Mouse (Mus musculus) regulatory T cell (primary cell): ENCODE data around the gene Fam83d.

Experiments used
- in situ Hi-C: fragments of 300-600 bp; cut with MboI, MseI; formaldehyde crosslinking; loops from one replicate; pipeline ENCODE4 v1.15.1; 2025; ENCODE audit warnings: high pct_unique_total_duplicates

Gene Fam83d

GRCm38 (mm10) chr2:158743518-158744141 lies 24.3 kb upstream of the Fam83d start:
- in situ Hi-C loops = loop anchor here (10.0 kb wide), 1 partner anchor 1609 kb away; the partner anchor contains the start of gene Samhd1

GRCm38 (mm10) chr2:158745049-158745482 lies 22.8 kb upstream of the Fam83d start:
- in situ Hi-C loops = loop anchor here (5.0 to 10.0 kb wide), 2 partner anchors 33 to 1610 kb away; partner anchors contain the start of gene Samhd1

DNA sequence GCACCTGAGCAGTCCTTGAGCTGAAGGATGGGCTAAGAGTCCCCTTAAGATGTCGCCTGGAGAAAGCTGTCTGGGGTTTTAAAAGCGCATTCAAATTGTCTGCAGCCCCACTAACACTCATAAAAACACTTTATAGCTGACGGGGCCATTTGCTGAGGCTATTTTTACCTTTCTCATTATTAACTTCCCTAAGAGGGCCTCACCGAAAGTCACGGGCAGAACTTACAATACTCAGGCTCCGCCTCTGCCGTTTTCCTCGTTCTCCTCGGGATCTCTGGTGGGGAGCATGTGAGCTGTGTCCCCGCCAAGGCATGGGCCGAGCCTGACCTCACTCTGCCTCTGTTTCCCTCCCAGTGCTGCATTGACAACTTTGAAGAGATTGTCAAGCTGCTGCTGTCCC lies 21.7 kb upstream of the Fam83d start:
- in situ Hi-C loops = loop anchor here (5.0 to 10.0 kb wide), 2 partner anchors 34 to 1611 kb away; partner anchors contain the start of gene Samhd1

DNA sequence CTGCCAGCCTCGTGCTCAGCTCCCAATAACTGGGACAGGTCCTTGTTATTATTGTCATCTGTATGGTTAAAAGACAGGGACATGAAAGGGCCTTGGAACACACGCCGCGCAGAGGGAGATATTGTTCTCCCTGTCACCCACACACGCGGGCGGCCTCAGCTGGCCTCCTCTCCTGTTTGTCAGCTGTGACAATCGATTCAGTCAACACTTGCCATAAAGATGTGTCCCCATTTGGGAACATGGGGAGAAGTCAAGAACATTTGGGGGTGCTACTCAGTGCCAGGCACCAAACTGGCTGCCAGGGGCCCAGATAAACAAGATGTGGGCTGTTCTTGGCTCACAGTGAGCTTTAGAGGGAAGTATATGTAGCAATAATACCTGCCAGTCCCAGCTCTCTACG lies 18.5 kb upstream of the Fam83d start:
- in situ Hi-C loops = loop anchor here (5.0 to 10.0 kb wide), 2 partner anchors 37 to 1615 kb away; partner anchors contain the start of gene Samhd1

- in situ Hi-C loops = loop anchor here (5.0 kb wide), 1 partner anchor 218 kb away; no protein-coding TSS in a partner anchor
Observed at GRCm38 (mm10) chr2:158760231-158760630, 7.7 kb upstream of the Fam83d start.

- in situ Hi-C loops = loop anchor here (5.0 kb wide), 1 partner anchor 220 kb away; no protein-coding TSS in a partner anchor
Observed at GRCm38 (mm10) chr2:158762339-158762738, 5.6 kb upstream of the Fam83d start.

DNA sequence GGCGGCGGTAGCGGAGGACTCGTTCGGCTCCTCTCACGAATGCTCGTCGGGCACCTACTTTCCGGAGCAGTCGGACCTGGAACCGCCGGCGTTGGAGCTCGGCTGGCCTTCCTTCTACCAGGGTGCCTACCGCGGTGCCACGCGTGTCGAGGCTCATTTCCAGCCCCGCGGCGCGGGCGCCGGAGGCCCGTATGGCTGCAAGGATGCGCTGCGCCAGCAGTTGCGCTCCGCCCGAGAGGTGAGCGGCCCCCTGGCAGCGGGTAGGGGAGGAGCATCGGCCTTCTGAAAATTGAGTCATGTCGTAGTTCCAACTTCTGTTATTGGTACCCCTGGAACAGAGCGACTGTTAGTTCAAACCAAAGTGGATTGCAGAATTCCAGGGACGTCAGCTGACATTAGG lies 457 bp downstream of the Fam83d start:
- in situ Hi-C loops = no loop called here

- in situ Hi-C loops = no loop called here
Observed at GRCm38 (mm10) chr2:158768771-158769170, 878 bp downstream of the Fam83d start.

DNA sequence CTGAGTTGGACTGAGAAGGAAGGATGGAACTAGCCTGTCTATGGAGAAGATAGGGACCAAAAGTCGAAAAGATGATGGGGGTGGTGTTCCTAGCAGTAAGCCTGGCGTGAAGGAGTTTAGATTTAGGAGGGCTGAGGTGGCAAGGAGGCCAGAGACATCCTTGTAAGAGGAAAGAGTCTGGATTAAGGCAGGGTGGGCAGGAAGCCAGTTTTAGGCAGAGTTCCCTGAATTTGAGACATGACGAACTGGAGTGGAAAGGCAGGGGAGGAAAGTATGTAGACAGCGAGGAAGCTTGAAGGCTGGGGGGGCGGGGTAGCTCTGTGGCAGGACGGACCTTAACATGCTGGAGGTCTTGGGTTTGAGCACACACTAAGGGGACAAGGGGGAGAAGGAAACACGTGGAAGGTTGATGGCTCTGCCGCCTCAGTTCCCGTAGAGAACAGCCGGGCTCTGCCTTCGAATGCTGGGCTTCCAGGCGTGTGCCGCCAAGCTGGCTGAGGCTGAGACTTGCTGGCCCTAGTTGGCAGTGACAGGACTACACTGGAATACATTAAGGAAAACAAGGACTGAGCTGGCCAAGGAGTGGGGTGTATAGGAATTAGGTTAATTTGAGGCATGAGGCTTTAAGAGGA lies 2.3 kb downstream of the Fam83d start:
- in situ Hi-C loops = no loop called here

GRCm38 (mm10) chr2:158771066-158771763 lies 3.3 kb downstream of the Fam83d start:
- in situ Hi-C loops = no loop called here

GRCm38 (mm10) chr2:158772808-158773207 lies 4.9 kb downstream of the Fam83d start:
- in situ Hi-C loops = no loop called here

- in situ Hi-C loops = no loop called here
Observed at GRCm38 (mm10) chr2:158774886-158775285, 7.0 kb downstream of the Fam83d start.

- in situ Hi-C loops = no loop called here
Observed at GRCm38 (mm10) chr2:158776716-158777115, 8.8 kb downstream of the Fam83d start.

DNA sequence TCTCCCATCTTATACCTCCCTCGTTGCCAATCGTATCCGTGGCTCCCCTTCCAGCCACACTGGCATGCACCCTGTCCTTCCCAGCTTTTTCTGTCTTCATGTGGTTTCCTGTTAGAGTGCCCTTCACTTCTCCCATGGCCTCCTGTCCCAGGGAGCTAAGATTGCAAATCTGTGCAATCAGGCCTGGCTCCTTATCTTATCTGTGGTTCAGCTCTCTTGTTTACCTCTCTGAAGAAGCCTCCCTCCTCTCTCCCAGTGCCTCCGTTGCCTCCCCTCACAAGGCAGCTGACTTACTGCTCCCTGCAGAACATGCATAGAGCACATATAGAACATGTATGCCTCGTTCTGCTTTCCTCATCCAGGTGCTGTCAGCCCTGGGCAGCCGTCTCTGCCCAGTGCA lies 9.6 kb downstream of the Fam83d start:
- in situ Hi-C loops = no loop called here

GRCm38 (mm10) chr2:158778349-158778748 lies 10.5 kb downstream of the Fam83d start:
- in situ Hi-C loops = no loop called here

DNA sequence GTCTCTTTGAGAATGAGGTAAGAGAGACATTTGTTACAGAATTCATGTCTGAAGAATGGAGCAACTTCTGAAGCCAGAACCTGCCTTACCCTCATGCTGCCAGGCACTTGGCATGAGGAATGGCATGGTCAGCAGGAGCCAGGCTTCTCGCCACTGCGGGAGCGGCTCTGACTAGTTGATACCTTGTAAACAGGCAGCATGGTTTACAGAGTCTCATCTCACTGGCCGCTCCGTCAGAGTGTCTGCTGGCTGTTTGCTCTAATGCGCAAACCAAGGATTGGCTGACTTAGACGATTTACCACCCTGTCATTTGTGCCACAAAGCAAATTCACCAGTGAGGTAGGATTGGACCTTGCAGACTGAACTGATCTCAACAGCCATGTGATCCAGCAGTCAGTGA lies 13.2 kb downstream of the Fam83d start:
- in situ Hi-C loops = no loop called here

DNA sequence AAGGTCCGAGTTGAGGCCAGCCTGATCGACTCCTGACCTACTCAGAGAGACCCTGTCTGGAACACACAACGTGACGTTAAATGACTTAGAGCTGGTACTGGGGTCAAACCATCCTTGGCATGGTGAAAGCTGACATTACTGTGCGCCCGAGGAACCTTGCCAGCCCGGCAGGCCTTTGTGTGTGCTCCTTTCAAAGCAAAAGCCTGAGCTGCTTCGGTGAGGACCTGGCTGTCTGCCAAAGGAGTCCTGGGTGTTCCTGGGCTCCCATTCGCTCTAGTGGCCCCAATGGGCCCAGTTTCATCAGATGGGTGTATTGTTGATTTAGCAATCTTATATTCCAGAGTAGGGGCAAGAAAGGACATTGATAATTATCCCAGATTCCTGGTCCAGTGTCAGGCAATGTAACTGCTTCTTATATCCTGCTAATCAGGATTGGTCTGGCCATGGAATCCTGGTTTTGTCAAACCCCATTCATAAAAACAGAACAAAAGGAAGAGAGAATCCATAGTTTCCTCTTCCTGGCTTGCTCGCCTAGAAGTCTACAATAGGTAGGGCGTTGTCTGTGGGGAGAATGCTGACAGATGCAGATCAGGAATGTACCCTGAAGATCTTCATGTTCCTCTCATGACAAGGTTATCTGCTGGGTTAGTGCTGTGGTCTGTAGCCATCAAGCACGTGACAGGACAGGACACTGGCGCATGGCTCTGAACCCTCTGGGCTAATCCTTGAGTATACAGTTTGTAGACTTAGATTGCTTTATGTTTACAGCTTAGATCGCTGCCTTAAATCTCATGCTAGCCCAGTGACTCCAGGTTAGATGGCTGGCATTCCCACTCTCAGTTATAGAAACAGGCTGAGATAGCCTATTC lies 19.3 kb downstream of the Fam83d start:
- in situ Hi-C loops = no loop called here

- in situ Hi-C loops = no loop called here
Observed at GRCm38 (mm10) chr2:158794494-158795004, 26.7 kb downstream of the Fam83d start, which contains the start of gene Dhx35. Dhx35 (plus strand) TSS chr2:158794807.

DNA sequence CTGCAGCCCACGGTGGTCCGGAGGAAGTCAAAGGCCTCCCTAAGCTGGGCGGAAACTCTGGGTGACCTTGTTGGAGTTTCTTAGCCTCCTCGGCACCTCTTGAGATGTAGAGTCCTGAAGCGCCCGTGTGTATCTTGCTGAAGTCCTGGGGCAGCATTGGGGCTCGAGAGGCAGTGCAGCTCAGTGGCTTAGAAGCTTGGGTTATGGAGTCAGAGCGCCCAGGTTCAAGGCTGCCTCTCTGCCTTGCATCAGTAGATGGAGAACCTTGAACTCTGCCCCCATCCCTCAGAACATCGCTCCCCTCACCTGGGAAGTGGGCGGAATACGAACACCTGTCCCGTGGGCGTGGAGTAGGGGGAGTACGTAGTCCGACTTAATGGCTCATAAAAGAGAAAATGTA lies 27.1 kb downstream of the Fam83d start:
- in situ Hi-C loops = no loop called here

DNA sequence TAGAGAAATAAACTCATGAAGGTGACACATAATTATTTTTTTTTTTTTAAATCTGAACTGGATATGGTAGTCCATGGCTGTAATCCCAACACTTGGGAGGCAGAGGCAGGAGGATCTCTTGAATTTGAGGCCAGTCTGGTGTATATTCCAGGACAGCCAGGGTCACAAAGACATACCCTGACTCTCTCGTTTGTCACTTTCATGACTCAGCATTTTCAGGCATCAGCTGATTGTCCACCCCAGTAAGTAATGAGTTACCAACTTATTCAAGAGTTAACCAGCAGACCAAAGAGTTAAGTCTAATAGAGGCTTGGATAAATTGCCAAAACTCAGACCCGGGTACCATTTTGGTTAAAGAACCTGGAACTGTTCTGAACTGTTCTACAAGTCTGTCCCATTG lies 28.0 kb downstream of the Fam83d start:
- in situ Hi-C loops = no loop called here

GRCm38 (mm10) chr2:158799328-158799727 lies 31.4 kb downstream of the Fam83d start:
- in situ Hi-C loops = no loop called here
